Mouse (Mus musculus) cortical plate, adult 2 months (tissue): Measurements from ENCODE around the gene Gucy2c. TPM values are rescaled to one million over a fixed set of nuclear protein-coding genes. Genes with fewer than 3 reads are reported as not detected.

Source experiments
- H3K27ac ChIP-seq: fragments of 200-500 bp; 2 replicates; pipeline ENCODE4 v1.5.1; 2012; ENCODE audit warnings: low read length, control low read depth, inconsistent platforms; ENCODE audit not compliant: insufficient read depth
- H3K4me1 ChIP-seq: fragments of 200-500 bp; 2 replicates; pipeline ENCODE4 v1.6.1; 2011; ENCODE audit warnings: low read length; ENCODE audit not compliant: control insufficient read depth, insufficient read depth
- H3K4me3 ChIP-seq: fragments of 200-500 bp; 2 replicates; pipeline ENCODE4 v1.5.1; 2011; ENCODE audit warnings: mild to moderate bottlenecking, low read length, control low read depth; ENCODE audit not compliant: insufficient read depth
- CTCF ChIP-seq: fragments of 200-500 bp; IDR thresholded peaks from 2 replicates; pipeline ENCODE4 v1.5.1; 2011; ENCODE audit warnings: mild to moderate bottlenecking, control low read depth, low read length; ENCODE audit not compliant: insufficient read depth; ENCODE audit errors: extremely low read depth
- POLR2A ChIP-seq: fragments of 200-500 bp; IDR thresholded peaks from 2 replicates; pipeline ENCODE4 v1.6.1; 2011; ENCODE audit warnings: mild to moderate bottlenecking, low read length, control low read depth; ENCODE audit not compliant: insufficient read depth; ENCODE audit errors: extremely low read depth
- polyA plus RNA-seq: library from polyadenylated mRNA; depleted of rRNA; stranded (reverse); fragments of >200 nt; gene quantifications from 2 replicates; pipeline ENCODE4 v1.2.3, GENCODE M21; 2012

The Gucy2c gene
- polyA plus RNA-seq, 1 experiment = 0.15 TPM

DNA sequence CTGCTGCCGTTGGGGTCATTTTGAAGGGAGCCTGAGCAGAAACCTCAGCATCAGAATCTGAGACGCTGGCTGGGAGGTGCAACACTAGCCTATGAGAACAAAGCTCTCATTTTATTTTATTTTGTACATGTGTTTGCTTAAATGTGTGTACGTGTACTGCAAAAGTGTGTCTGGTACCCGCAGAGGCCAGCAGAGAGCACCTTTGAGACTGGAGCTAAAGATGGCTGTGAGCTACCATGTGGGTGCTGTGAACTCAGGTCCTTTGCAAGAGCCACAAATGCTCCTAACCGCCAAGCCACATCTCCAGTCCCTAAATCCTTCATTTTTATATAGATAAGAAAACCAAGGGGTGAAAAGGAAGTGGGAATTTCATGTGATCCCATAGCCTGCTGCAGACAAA lies 71.2 kb downstream of the Gucy2c start:
- H3K4me3 ChIP-seq = no peak overlapping the region
- no peaks in the 10 kb centered on the region for H3K4me1 ChIP-seq
- no peak for TF ChIP-seq POLR2A
- no peak for TF ChIP-seq CTCF
- H3K27ac ChIP-seq = no peak overlapping the region

DNA sequence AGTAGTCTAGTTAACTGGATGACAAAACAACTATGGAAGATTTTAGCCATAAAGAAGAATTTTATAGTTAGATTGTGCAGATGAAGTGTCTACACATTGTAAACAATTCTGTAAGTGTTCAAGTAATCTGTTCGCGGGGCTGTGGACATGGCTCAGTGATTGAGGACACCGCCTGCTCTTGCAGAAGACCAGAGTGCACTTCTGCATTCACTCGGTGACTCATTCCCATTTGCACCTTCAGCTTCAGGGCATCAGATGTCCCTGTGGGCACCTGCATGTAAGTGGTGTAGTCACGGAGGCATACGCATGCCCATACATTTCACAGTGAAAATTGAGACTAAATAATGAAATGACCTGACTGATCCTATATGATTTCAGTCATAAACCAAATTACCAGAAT lies 73.0 kb downstream of the Gucy2c start:
- TF ChIP-seq CTCF (no peak), POLR2A (no peak)
- H3K4me3 ChIP-seq = no peak overlapping the region
- no peak overlapping the region for H3K27ac ChIP-seq
- no peaks in the 10 kb centered on the region for H3K4me1 ChIP-seq

DNA sequence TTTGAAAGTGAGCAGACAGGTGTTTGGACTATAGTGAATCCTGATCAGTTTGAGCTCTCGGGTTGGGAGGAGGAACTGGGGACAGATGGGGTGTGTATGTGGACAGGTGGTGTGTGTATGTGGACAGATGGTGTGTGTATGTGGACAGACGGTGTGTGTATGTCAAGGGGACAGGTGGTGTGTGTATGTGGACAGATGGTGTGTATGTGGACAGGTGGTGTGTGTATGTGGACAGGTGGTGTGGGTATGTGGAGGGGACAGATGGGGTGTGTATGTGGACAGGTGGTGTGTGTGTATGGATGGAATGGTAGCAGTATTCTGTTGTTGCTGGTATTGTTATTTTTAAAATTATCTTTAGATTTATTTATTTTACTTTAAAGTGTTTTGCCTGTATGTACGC lies 79.7 kb downstream of the Gucy2c start:
- H3K27ac ChIP-seq = no peak overlapping the region

DNA sequence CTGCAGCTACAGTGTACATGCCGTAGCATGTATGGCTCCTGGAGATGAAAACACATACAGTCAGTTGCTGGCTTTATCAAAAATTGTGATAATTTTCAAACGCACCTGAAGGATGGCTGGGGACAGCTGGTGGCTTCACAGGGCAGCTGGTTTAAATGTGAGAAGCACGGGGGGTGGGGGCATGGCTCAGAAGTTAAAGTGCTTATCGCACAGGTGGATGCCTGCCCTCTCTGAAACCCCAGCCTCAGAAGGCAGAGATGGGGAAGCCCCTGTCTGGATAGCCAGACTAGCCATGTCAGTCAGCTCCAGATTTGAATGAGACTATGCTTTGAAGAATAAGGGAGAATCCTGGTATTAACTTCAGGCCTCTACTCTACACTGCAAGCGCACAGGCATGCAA lies 80.4 kb downstream of the Gucy2c start:
- no peaks in the 10 kb centered on the region for H3K4me1 ChIP-seq
- H3K27ac ChIP-seq = no peak overlapping the region
- H3K4me3 ChIP-seq = no peak overlapping the region
- TF ChIP-seq CTCF (no peak), POLR2A (no peak)

More for the DNA sequence above, 79.7 kb downstream of the Gucy2c start:
- TF ChIP-seq CTCF (no peak), POLR2A (no peak)
- no peak overlapping the region for H3K4me3 ChIP-seq
- H3K4me1 ChIP-seq = no peaks in the 10 kb centered on the region

DNA sequence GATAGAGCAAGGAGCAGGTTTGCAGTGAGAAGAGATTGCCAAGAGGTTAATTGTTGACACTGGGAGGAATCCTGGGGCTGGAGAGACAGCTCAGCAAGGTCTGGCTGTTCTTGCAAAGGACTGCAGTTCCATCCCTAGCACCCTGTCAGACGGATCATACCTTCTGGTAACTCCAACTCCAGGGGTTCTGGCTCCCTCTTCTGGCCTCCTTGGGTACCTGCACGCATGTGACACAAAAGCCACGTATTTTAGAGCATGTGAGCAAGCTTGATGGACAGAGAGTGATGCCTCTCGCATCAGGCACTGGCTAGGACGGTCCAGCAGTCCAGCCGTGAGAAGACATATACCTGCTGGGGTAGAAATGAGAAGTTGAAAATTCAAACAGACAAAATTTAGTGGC lies 90.3 kb downstream of the Gucy2c start:
- H3K4me3 ChIP-seq = no peak overlapping the region
- H3K27ac ChIP-seq = no peak overlapping the region
- no peak for TF ChIP-seq POLR2A
- TF ChIP-seq CTCF = no peak
- H3K4me1 ChIP-seq = no peaks in the 10 kb centered on the region

DNA sequence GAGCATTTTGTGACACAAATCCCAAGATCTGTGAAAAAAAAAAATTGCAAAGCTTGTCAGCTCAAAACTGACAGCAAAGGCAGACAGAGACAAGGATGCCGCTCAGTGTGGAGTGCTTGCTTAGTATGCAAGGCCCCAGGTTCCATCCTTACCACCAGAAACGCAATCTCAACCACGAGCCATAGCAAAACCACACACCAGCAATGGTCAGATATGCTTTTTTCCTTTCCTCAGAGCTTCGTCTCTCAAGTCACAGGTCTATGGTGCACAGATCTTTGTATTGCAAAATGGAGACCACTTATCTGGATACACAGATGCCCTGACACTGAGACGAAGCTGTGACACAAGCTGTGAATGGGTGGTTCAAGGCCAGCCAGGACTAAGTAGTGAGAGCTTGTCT lies 91.0 kb downstream of the Gucy2c start:
- H3K4me1 ChIP-seq = no peaks in the 10 kb centered on the region
- no peak overlapping the region for H3K4me3 ChIP-seq
- no peak overlapping the region for H3K27ac ChIP-seq
- no peak for TF ChIP-seq CTCF
- no peak for TF ChIP-seq POLR2A

DNA sequence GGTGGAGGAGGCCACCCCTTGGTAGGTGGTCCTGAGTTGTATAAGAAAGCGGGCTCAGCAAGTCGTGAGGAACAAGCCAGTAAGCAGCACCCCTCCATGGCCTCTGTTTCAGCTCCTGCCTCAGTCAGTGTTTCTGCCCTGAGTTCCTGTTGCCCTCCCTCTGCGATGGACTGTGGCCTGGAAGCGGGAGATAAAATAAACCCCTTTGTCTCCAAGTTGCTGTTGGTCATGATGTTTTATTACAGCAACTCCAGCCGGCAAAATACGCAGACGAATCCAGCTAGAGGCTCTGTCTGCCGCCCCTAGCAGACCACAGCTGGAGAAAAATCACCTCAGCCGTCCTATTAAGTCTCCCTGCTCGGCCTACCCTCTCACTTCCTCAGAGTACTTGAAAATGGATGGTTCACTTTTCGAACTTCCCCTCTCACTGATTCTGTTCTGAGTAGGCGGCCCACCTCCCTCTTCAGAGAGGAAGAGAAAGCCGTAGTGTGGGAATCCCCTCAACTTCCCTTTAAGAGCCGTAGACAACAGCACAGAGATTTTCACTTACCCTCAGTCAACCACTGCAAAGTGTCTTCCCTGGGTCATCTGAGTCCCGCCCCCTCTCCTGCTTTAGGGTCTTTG lies 91.7 kb downstream of the Gucy2c start:
- Histone ChIP-seq H3K4me1 (no peaks in the 10 kb centered on the region), H3K27ac (no peak overlapping the region; the same call in 1 of the 2 replicates), H3K4me3 (no peak overlapping the region)
- TF ChIP-seq POLR2A (no peak), CTCF (no peak)

DNA sequence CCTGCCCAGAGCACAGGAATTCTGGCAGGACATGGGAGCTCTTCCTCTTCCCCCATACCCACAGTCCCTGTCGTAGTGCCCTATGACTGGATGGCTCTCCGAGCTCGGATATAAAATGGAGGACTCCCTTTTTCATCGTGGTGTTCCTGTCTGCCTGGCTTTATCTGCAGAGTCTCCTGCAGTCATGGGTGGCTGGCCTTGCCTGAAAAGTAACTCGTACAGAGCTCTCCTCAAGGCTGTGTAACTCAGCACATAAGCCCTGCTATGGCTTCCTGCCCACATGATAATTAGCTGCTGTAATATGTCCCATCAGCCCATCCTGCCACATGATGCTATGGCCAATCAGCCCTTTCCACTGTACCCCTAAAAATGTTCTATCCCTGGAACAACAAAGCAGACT lies 96.1 kb downstream of the Gucy2c start:
- TF ChIP-seq CTCF (no peak), POLR2A (no peak)
- H3K4me3 ChIP-seq = no peak overlapping the region
- H3K27ac ChIP-seq = no peak overlapping the region
- H3K4me1 ChIP-seq = no peaks in the 10 kb centered on the region

DNA sequence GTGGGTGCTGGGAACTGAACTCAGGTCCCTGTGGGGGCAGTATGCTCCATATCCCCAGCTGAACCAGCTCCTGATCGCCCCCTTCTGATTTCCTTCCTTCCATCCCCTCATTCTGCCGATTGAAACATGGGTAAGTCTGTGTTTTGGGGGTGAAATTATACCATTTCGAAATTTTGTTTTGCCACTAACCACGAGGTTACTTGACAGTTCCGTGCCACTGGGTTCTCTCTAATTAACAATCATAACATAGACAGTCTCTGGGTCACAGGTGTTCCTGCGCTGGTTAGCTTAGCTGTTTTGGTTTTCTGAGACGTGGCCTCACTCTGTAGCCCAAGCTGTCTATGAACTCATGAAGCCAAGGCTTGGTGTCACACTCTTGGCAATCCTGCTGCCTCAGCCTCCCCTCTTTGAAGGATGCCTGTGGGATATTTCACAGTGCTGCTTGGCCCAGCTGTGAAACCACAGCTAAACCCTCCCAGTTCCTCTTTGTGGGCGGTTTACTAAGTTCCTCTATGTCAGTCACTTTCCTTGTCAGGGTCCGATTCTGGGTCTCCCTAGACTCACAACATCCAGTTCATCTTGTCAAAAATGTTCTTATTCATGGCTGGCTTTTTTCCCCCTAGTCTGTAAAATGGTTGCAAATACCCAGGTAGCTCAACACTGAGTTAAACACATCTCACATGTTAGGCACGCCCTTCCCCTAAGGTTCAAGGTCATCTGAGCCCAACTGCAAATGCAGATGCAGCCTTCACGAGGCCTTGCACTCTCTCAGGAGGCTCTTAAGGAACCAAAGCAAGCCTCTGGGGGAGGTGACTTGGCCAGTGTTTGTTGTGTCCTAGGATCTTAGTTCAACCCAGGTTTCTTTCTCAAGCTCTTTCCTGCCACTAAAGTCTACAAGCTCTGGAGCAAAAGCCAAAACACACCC lies 97.9 kb downstream of the Gucy2c start:
- Histone ChIP-seq H3K27ac (no peak overlapping the region), H3K4me3 (no peak overlapping the region), H3K4me1 (no peaks in the 10 kb centered on the region)
- TF ChIP-seq POLR2A = no peak
- TF ChIP-seq CTCF = no peak

DNA sequence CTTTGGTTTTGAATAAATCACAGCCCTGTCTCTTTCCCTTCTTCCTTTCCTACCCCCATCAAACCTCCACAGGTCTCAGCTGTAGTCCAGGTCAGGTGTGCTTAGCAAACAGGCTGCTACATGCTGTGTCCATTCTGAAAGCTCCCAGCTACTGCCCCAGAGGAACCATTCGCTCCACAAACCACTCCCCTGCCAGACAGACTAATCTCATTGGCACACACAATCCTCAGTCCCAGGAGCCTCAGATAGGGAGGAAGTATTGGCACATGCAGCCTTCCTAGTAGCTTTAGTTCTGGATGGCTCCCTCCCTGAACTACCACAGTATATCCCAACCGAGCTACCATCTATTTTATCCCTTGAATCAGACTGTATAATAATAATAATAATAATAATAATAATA lies 102.2 kb downstream of the Gucy2c start:
- Histone ChIP-seq H3K4me1 (no peaks in the 10 kb centered on the region), H3K4me3 (no peak overlapping the region), H3K27ac (no peak overlapping the region)
- TF ChIP-seq CTCF (no peak), POLR2A (no peak)
